Mouse (Mus musculus) left cerebral cortex, postnatal 14 days (tissue): ENCODE measurements around the gene Hyal1. TPM values are rescaled to one million over a fixed set of nuclear protein-coding genes. Genes with fewer than 3 reads are reported as not detected.

Source experiments
- DNase-seq, 2 experiments: peaks; one replicate each; pipeline ENCODE4 v3.0.0; 2021 to 2022; ENCODE audit warnings: low spot score in 2 of 2, mixed read lengths in 1 of 2
- intact Hi-C: fragments of 180-260 bp; cut with DNase I; formaldehyde crosslinking; loops from one replicate; pipeline ENCODE4 v1.15.1; 2025
- long read RNA-seq, 2 experiments: library from polyadenylated mRNA; stranded (forward); transcript quantifications; one replicate each; pipeline ENCODE4 v2.0.0; 2021
- total RNA-seq, 2 experiments: library from RNA; stranded (reverse); gene quantifications; 2 replicates each; pipeline ENCODE4 v1.2.3; 2021

The Hyal1 gene
- total RNA-seq = 1 to 10 TPM; 4.9 to 6.3 TPM
- long read RNA-seq, experiment 1, partial matches to known transcripts = 0 of 1 reads
- long read RNA-seq, experiment 1, other reads (novel, unspliced or antisense) = 0 of 1 reads
- long read RNA-seq, experiment 2, partial matches to known transcripts = 0 of 2 reads
- long read RNA-seq, experiment 2, other reads (novel, unspliced or antisense) = 0 of 2 reads

DNA sequence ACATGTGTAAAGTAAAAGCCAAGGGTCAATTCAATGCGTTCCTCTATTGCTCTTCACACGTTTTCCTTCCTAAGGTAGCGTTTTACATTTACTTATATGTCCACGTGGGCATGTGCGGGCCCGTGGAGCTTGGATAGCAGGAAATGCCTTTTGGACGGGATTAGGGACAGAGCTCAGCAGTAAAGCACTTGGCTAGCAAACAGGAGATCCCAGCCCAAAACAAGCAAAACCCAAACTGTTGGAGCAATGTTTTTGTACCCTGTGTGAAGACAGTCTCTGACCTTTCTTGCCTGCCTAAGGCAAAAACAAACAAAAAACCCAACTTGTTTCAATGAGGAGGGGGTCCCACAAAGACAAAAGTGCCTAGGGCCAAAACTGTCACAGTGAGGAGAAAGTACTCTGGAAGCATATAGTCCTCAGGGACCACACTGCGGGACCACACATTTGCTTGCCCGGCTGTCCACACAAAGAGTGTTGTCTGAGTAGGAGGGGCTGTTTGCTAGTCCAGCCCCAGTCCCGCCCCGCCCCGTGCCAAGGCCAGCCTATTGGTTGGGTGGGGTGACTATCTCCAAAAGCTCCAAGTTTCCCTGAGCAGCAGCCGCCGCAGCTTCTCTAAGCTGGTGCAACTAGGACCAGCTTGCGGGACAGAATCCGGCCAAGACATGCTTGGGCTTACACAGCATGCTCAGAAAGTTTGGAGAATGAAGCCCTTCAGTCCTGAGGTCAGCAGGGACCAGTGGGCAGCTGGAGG is at the start of gene Hyal1:
Gene Hyal1, plus strand, starts transcription at position 571 of the 751 bp plus-strand sequence.
- peak in 1 of 2 experiments; percentile 57 for DNase-seq
- intact Hi-C loops = no loop called here

- intact Hi-C loops = loop anchor here (10.0 kb wide), 1 partner anchor 639 kb away; the partner anchor contains the start of gene Manf
- DNase-seq = peak; percentile 95 to 97
These were observed 42.8 kb upstream of the Hyal1 start, which contains the start of gene Tmem115 for GRCm38 (mm10) chr9:107533791-107534407. TSS of gene Tmem115 (plus strand) at chr9:107533945.

GRCm38 (mm10) chr9:107534408-107535202 is 42.1 kb upstream of the Hyal1 start:
- DNase-seq = no peak
- intact Hi-C loops = loop anchor here (10.0 kb wide), 1 partner anchor 640 kb away; the partner anchor contains the start of gene Manf

DNA sequence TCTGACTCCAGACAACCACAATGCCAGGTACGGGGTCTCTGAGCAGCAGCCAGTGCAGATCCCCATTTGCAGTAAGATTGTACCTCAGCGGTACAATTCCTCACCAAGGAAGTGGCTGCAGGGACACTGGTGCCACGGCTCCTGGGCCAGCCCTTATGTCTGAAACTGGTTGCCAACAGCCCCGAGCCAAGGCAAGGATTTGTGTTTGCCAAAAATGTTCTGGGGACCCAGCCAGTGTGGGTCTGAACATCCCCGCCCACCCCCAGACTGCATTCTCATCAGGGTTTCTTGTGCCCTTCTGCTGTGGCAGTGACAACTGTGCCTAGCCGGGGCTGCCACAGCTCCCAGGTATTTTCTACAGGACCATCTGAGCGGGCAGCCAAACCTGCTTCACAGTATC is 38.5 kb upstream of the Hyal1 start:
- intact Hi-C loops = loop anchor here (10.0 kb wide), 1 partner anchor 643 kb away; the partner anchor contains the start of gene Manf
- DNase-seq = no peak

- intact Hi-C loops = loop anchor here (10.0 kb wide), 1 partner anchor 644 kb away; the partner anchor contains the start of gene Manf
- no peak for DNase-seq
These were observed 38.0 kb upstream of the Hyal1 start for GRCm38 (mm10) chr9:107538711-107539110.

GRCm38 (mm10) chr9:107539940-107540339 is 36.8 kb upstream of the Hyal1 start:
- intact Hi-C loops = loop anchor here (10.0 kb wide), 1 partner anchor 645 kb away; the partner anchor contains the start of gene Manf
- no peak for DNase-seq

- intact Hi-C loops = no loop called here
- DNase-seq = no peak
These were observed 36.3 kb upstream of the Hyal1 start for GRCm38 (mm10) chr9:107540420-107540819.

DNA sequence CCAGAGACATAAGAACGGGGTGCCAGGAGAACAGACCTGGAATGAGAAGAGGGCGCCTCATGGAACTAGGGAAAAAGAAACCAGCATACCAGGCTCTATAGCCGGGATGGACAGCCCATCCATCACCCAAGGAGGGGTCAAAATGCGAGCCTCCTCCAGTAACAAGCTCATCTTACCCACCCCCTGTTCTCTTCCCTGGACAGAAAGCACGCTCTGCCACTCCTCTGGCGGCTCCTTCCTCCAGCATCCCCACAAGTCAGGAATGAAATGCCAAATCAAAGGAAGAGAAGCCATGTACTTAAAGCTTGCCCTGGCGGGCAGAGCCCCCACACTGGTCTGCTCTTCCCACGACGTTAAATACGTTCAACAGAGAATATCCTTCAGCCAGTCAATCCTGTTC is 35.7 kb upstream of the Hyal1 start:
- DNase-seq = no peak
- intact Hi-C loops = no loop called here

DNA sequence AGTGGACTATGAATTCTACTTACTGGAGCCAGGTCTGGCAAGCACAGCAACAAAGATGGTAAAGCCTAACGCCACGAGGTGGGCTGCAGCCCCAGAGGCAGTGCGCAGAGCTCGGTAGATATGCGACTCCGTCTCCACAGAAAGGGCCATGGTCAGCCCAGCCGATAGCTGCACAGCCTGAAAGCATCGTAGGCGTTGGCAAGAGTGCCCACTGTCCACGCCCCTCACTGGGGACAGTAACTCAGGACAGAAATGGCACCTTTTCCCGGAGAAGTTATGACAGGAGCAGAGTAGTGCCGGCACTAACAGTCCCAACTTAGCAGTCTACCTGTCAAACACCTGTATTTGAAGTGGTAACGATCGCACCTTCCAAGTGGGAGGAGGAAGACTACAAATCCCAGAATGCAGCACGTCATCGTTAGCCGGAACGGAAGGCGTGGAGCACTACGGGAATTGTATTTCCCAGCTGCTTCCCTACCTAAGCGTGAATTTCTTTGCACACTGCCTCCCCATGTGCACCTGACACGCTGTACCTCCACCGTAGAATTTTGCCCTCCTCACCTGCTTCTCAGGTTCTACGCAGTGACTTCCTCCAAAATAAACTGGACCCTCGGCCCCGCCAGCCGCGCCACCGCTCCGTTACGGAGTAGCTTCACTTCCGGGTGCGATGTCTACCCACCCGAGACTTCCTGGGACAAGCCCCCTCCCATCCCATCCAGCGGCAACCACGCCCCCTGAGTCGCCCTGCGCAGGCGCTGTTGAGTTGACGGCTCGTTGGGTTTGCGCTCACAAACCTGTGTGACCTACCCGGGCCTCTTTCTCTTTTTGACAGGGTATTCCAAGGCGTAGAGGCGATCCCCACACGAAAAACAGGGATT is 35.0 kb upstream of the Hyal1 start, which contains the start of the genes Cyb561d2 and Nprl2:
Gene Cyb561d2, minus strand, starts transcription at position 720 of the 878 bp plus-strand sequence.
Gene Nprl2, plus strand, starts transcription at position 753 of the 878 bp plus-strand sequence.
- peak; percentile 92 to 94 for DNase-seq

GRCm38 (mm10) chr9:107542352-107542686 is 34.4 kb upstream of the Hyal1 start:
- intact Hi-C loops = no loop called here
- DNase-seq = no peak

More for the DNA sequence above, 35.0 kb upstream of the Hyal1 start, which contains the start of the genes Cyb561d2 and Nprl2:
- intact Hi-C loops = no loop called here

GRCm38 (mm10) chr9:107542721-107543120 is 34.0 kb upstream of the Hyal1 start:
- intact Hi-C loops = no loop called here
- DNase-seq = no peak

- intact Hi-C loops = no loop called here
- no peak for DNase-seq
These were observed 33.4 kb upstream of the Hyal1 start for GRCm38 (mm10) chr9:107543299-107543698.

GRCm38 (mm10) chr9:107544196-107544700 is 32.5 kb upstream of the Hyal1 start:
- intact Hi-C loops = no loop called here
- no peak for DNase-seq

- intact Hi-C loops = no loop called here
- DNase-seq = no peak
These were observed 32.0 kb upstream of the Hyal1 start for GRCm38 (mm10) chr9:107544729-107545128.

DNA sequence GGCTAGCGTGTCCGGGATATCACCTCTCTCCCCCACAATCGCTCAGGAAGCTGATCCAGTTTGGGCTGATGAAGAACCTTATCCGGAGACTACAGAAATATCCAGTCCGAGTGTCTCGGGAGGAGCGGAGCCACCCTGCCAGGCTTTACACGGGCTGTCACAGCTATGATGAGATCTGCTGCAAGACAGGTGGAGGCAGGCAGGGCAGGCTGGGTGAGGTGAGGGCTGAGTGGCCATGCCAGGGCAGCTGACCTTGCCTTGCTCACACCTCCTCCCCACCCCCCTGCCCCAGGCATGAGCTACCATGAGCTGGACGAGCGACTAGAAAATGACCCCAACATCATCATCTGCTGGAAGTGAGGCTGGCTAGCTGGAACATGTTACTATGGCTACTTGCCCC is 31.5 kb upstream of the Hyal1 start:
- intact Hi-C loops = no loop called here
- DNase-seq = no peak

DNA sequence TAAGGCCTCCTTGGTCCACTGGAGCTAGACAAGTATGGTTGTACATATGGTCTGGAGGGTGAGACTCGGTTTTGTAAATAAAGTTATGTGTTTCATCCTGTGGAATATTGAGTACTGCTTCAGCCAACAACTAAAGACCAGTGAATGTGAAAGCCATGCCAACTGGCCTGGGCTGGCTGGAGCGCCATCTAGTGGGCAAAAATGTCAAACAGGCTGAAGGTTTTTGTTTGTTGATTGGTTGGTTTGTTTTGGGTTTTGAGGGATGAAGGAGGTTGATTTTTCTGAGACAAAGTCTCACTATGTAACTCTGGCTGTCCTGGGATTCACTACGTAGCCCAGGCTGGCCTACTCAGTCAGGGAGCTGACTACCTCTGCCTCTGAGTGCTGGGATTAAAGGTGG is 31.1 kb upstream of the Hyal1 start:
- peak; percentile 79 to 81 for DNase-seq
- intact Hi-C loops = no loop called here

DNA sequence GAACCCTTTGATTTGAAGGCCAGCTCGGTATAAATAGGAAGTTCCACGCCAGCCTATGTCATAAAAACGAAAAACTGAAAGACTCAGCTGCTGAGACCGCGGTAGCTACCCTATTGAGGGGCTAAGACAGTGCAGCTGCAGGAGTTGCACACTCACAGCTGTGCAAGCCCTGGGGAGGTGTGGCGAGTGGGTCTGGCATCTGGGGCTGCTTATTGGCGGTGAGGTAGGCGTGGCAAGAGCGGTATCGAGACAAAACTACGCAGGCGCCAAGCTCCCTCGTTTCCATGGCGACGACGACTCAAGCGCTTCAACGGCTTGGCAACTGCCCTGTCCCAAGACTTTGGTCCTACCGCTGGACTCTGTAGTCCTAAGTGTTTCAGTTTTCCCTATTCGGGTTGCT is 29.7 kb upstream of the Hyal1 start, which contains the start of gene Zmynd10:
Gene Zmynd10, plus strand, starts transcription at position 273 of the 400 bp plus-strand sequence.
- DNase-seq = peak; percentile 90 to 92
- intact Hi-C loops = no loop called here

- no peak for DNase-seq
- intact Hi-C loops = no loop called here
These were observed 28.8 kb upstream of the Hyal1 start for GRCm38 (mm10) chr9:107547957-107548356.
